In the genomic region with DNA sequence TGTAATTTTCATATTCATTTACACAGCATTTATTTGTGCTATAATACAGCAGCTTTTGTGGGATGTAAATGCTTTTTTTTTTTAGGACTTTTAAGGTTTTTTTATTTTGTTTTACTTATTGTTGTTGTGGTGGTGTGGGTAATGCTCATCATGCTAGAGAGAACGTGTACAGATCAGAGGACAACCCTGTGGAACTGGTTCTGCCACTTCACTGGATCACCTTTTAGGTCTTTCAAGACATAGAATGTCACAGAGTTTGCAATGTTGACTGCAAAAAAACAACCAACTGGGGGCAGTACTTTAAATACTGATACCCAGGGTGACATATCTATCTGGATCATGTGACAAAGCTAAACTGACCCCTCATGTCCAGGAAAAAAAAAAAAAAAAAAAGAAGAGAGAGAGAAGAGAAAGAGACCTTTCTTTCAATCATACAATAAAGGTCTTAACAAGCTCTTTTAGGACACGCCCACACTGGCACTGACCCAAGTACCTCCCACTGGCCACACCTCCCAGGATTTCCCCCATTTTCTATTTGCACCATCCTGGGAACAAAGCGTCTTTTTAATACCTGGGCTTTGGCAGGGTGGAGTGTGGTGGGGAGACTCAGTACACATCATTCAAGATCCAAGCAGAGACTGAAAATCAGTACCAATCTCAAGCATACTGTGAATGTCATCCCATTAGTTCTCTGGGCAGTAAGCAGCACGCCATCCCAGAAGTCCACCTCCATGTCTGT, we compare ENCODE assay signal across 13 mouse cellular contexts. TPM values are rescaled to one million over a fixed set of nuclear protein-coding genes. Genes with fewer than 3 reads are reported as not detected.
DNase-seq lines count a peak whose midpoint lies in the region; ATAC-seq and TF ChIP-seq lines count a peak whose summit lies in the region.
"Had no signal": no experiment of that assay in that cellular context is flagged by ENCODE, and none has a peak within 500 bp of the region (broad histone marks: within the 10 kb centered on the region; RNA-seq: fewer than 3 reads in every experiment).

No protein-coding gene starts in this region.

- H3K36me3 ChIP-seq in kidney, adult 2 months (ENCODE audit: control insufficient read depth, insufficient read depth, low read length), result no peaks in the 10 kb centered on the region
- H3K36me3 ChIP-seq in CH12.LX (replicated peaks in 1 of 2; ENCODE audit: control insufficient read depth in 1 of 2, insufficient read depth in 1 of 2, low read length in 1 of 2), result no peaks in the 10 kb centered on the region
- no peaks in the 10 kb centered on the region for H3K36me3 ChIP-seq in kidney, embryonic 14.5 days (ENCODE audit: control insufficient read depth, insufficient read depth, low read length)
- H3K36me3 ChIP-seq in midbrain, embryonic 16.5 days (ENCODE audit: control insufficient read depth, insufficient read depth, low read length), result no peaks in the 10 kb centered on the region
- H3K36me3 ChIP-seq: heart, embryonic 10.5 days; limb, embryonic 13.5 days; midbrain, embryonic 13.5 days had no signal

- DNase-seq in kidney, postnatal 10 days, result peak; percentile 27
- DNase-seq in kidney, adult 2 months, result no peak
- DNase-seq in CH12.LX (ENCODE audit: extremely low read depth), result peak; percentile 28
- DNase-seq in brain, embryonic 14.5 days (ENCODE audit: low read depth), result peak; percentile 22
- DNase-seq in lung, postnatal 10 days, result peak; percentile 67
- DNase-seq in B cell, adult 2 months, result no peak
- DNase-seq: cerebellum, adult 11 months; kidney, adult 8-10 months had no signal

- TF ChIP-seq RAD21 in CH12.LX (IDR thresholded peaks at IDR 0.05; ENCODE audit: low read depth, low read length), result no peak

- peaks cover 5% of the 10 kb centered on the region for H3K9me3 ChIP-seq in CH12.LX (replicated peaks; ENCODE audit: low read length)
- no peaks in the 10 kb centered on the region for H3K9me3 ChIP-seq in kidney, embryonic 14.5 days (ENCODE audit: control insufficient read depth, low read length)
- no peaks in the 10 kb centered on the region for H3K9me3 ChIP-seq in midbrain, embryonic 16.5 days (replicated peaks; ENCODE audit: control insufficient read depth, low read length, poor library complexity, severe bottlenecking)
- H3K9me3 ChIP-seq: heart, embryonic 10.5 days; limb, embryonic 13.5 days; midbrain, embryonic 13.5 days had no signal

- in situ Hi-C loops in CH12.LX (cut with MboI; ENCODE audit: low pct_ligation_motif_present, low pct_unique_long_range_greater_than_20kb, low sequenced_read_pairs), result no loop called here

- H3K9ac ChIP-seq in CH12.LX (ENCODE audit: insufficient read depth, low read depth), result no peak overlapping the region
- no peak overlapping the region for H3K9ac ChIP-seq in kidney, embryonic 14.5 days (ENCODE audit: low read depth, low read length)
- H3K9ac ChIP-seq in midbrain, embryonic 16.5 days (ENCODE audit: low read depth, low read length), result no peak overlapping the region
- H3K9ac ChIP-seq: limb, embryonic 13.5 days; midbrain, embryonic 13.5 days had no signal

- dilution Hi-C loops in CH12.LX (cut with MboI; ENCODE audit: extremely low pct_ligation_motif_present, extremely low pct_unique_long_range_greater_than_20kb, low sequenced_read_pairs), result no loop called here

- no peak for TF ChIP-seq EP300 in CH12.LX (IDR thresholded peaks at IDR 0.05; ENCODE audit: low read length)

- no peaks in the 10 kb centered on the region for H3K79me2 ChIP-seq in CH12.LX (replicated peaks; ENCODE audit: control insufficient read depth, extremely low read depth, insufficient read depth, poor library complexity, severe bottlenecking)

- H3K4me3 ChIP-seq in kidney, adult 2 months (ENCODE audit: insufficient read depth, low read depth, low read length), result no peak overlapping the region
- H3K4me3 ChIP-seq in CH12.LX (replicated peaks in 1 of 3; ENCODE audit: low read depth in 2 of 3, low read length in 2 of 3, poor library complexity in 1 of 3), result no peak overlapping the region
- no peak overlapping the region for H3K4me3 ChIP-seq in kidney, embryonic 14.5 days (ENCODE audit: low read length)
- no peak overlapping the region for H3K4me3 ChIP-seq in midbrain, embryonic 16.5 days (ENCODE audit: low read depth, low read length)
- H3K4me3 ChIP-seq: heart, embryonic 10.5 days; limb, embryonic 13.5 days; midbrain, embryonic 13.5 days had no signal

- H3K27me3 ChIP-seq in kidney, adult 2 months (replicated peaks; ENCODE audit: control insufficient read depth, insufficient read depth, low read length), result no peaks in the 10 kb centered on the region
- no peaks in the 10 kb centered on the region for H3K27me3 ChIP-seq in CH12.LX (replicated peaks)
- H3K27me3 ChIP-seq in kidney, embryonic 14.5 days (ENCODE audit: control insufficient read depth, insufficient read depth, low read length), result no peaks in the 10 kb centered on the region
- no peaks in the 10 kb centered on the region for H3K27me3 ChIP-seq in midbrain, embryonic 16.5 days (ENCODE audit: control insufficient read depth, insufficient read depth, low read depth, low read length)
- H3K27me3 ChIP-seq: limb, embryonic 13.5 days; midbrain, embryonic 13.5 days had no signal

- H3K4me1 ChIP-seq in kidney, adult 2 months (ENCODE audit: control insufficient read depth, insufficient read depth, low read length), result no peaks in the 10 kb centered on the region
- H3K4me1 ChIP-seq in CH12.LX (ENCODE audit: control insufficient read depth in 1 of 2, insufficient read depth in 2 of 2), result peaks cover 2 to 21% of the 10 kb centered on the region in 2 experiments; a peak in 2 of 4 replicates
- H3K4me1 ChIP-seq in kidney, embryonic 14.5 days (ENCODE audit: control insufficient read depth, insufficient read depth, low read length), result no peaks in the 10 kb centered on the region
- H3K4me1 ChIP-seq in midbrain, embryonic 16.5 days (ENCODE audit: control insufficient read depth, insufficient read depth, low read length), result 0 out of 2 replicates have a peak, but pooled peaks cover 2% of the 10 kb centered on the region
- H3K4me1 ChIP-seq: heart, embryonic 10.5 days; limb, embryonic 13.5 days; midbrain, embryonic 13.5 days had no signal

- no peak for ATAC-seq in kidney, embryonic 14.5 days (ENCODE audit: low FRiP score, low TSS enrichment)
- no peak for ATAC-seq in midbrain, embryonic 16.5 days
- ATAC-seq: midbrain, embryonic 13.5 days had no signal

- TF ChIP-seq CTCF in kidney, adult 2 months (conservative IDR thresholded peaks at IDR 0.05; ENCODE audit: insufficient read depth, insufficient read length, low read depth, low read length), result no peak
- TF ChIP-seq CTCF in CH12.LX (conservative IDR thresholded peaks at IDR 0.05 in 1 of 2, IDR thresholded peaks at IDR 0.05 in 1 of 2; ENCODE audit: low read depth in 2 of 2, low read length in 2 of 2), result no peak
- no peak for TF ChIP-seq CTCF in brain, embryonic 14.5 days (IDR thresholded peaks at IDR 0.05; ENCODE audit: borderline replicate concordance, extremely low read depth, insufficient read depth, insufficient read length)

- no peak for TF ChIP-seq POLR2A in kidney, adult 2 months (IDR thresholded peaks at IDR 0.05; ENCODE audit: low read depth, low read length)
- TF ChIP-seq POLR2A in CH12.LX (IDR thresholded peaks at IDR 0.05; ENCODE audit: low read depth, low read length), result no peak
- no peak for TF ChIP-seq POLR2A in brain, embryonic 14.5 days (IDR thresholded peaks at IDR 0.05; ENCODE audit: borderline replicate concordance, extremely low read depth, insufficient read depth, insufficient read length, poor library complexity, severe bottlenecking)

- no peak overlapping the region for H3K4me2 ChIP-seq in CH12.LX (ENCODE audit: insufficient read depth, low read depth, poor library complexity, severe bottlenecking)
- no peak overlapping the region for H3K4me2 ChIP-seq in kidney, embryonic 14.5 days (replicated peaks; ENCODE audit: low read depth, low read length)
- H3K4me2 ChIP-seq in midbrain, embryonic 16.5 days (ENCODE audit: low read length), result no peak overlapping the region
- H3K4me2 ChIP-seq: limb, embryonic 13.5 days; midbrain, embryonic 13.5 days had no signal

- 66% methylated on average over 4 of the region's 4 CpGs for WGBS in kidney, adult 2 months
- WGBS in kidney, embryonic 14.5 days, result 76% methylated on average over 4 of the region's 4 CpGs
- 64% methylated on average over 4 of the region's 4 CpGs for WGBS in midbrain, embryonic 16.5 days

- no peak overlapping the region for H3K27ac ChIP-seq in kidney, adult 2 months (ENCODE audit: insufficient read depth, low read depth, low read length)
- H3K27ac ChIP-seq in CH12.LX (ENCODE audit: insufficient read depth, low read depth), result no peak overlapping the region
- H3K27ac ChIP-seq in kidney, embryonic 14.5 days (ENCODE audit: low read depth, low read length), result no peak overlapping the region
- H3K27ac ChIP-seq in midbrain, embryonic 16.5 days (ENCODE audit: low read length), result no peak overlapping the region
- H3K27ac ChIP-seq: heart, embryonic 10.5 days; limb, embryonic 13.5 days; midbrain, embryonic 13.5 days had no signal

TF ChIP-seq in CH12.LX, 34 proteins besides CTCF, POLR2A, EP300 and RAD21:
- TF ChIP-seq UBTF (IDR thresholded peaks at IDR 0.05; ENCODE audit: low read depth, low read length), result no peak
- TF ChIP-seq BHLHE40 (IDR thresholded peaks at IDR 0.05; ENCODE audit: low read depth, low read length), result no peak

RNA-seq across cellular contexts. Expression of a gene that starts 11.2 kb away (rescaled TPM):
- polyA plus RNA-seq in kidney, adult 2 months (2012; rRNA removed), result 4.5 and 6.4 TPM in 2 replicates
- 42.3 and 45.7 TPM in 2 replicates for total RNA-seq in CH12.LX (2012; rRNA removed)
- 152 and 180 TPM in 2 replicates for total RNA-seq in CH12.LX (2014; rRNA removed)
- 66.4 and 68.7 TPM in 2 replicates for polyA plus RNA-seq in CH12.LX (2012; ENCODE audit: insufficient read length, low read depth)
- 20.5 and 22.0 TPM in 2 replicates for polyA plus RNA-seq in brain, embryonic 14.5 days (2012; rRNA removed)
- 27.8 and 29.8 TPM in 2 replicates for polyA plus RNA-seq in kidney, embryonic 14.5 days (2014; fragmentation: Nextera tagmentation; extraction: Ambion mirVana)
- polyA plus RNA-seq in midbrain, embryonic 16.5 days (2015; fragmentation: Nextera tagmentation; extraction: Ambion mirVana), result 30.5 and 34.8 TPM in 2 replicates

Comparison
In these comparisons a context has a peak if more than half of its experiments do, and no peak if none do; other contexts are left out.
1. DNase-seq: peak in kidney, postnatal 10 days (single experiment), CH12.LX (single experiment), brain, embryonic 14.5 days (single experiment) and lung, postnatal 10 days (single experiment); none in kidney, adult 2 months (single experiment) and B cell, adult 2 months (0 of 2).